8 mouse cellular contexts compared by ENCODE assay signal in genomic region chr17:34186885-34187260, GRCm38 (mm10). TPM values are rescaled to one million over a fixed set of nuclear protein-coding genes. Genes with fewer than 3 reads are reported as not detected.
DNase-seq lines count a peak whose midpoint lies in the region; ATAC-seq and TF ChIP-seq lines count a peak whose summit lies in the region.

No protein-coding gene starts in this region.

- DNase-seq in gastrocnemius, adult 2 months, result no peak
- no peak for DNase-seq in gastrocnemius, postnatal 36 days
- no peak for DNase-seq in MEL (ENCODE audit: low read depth, low spot score)
- no peak for DNase-seq in thymus, postnatal 0 days (ENCODE audit: low spot score)
- no peak for DNase-seq in cerebellum, adult 8-10 months
- DNase-seq in spleen, postnatal 4 days (ENCODE audit: low spot score in 2 of 2), result no peak

- peaks cover 10% of the 10 kb centered on the region for H3K79me2 ChIP-seq in MEL (ENCODE audit: control insufficient read depth, insufficient read depth, low read length, poor library complexity)

- peak overlapping the region; percentile 89 for H3K27ac ChIP-seq in gastrocnemius, adult 2 months
- H3K27ac ChIP-seq in MEL (ENCODE audit: control insufficient read depth, low read depth, low read length), result 0 out of 2 replicates have a peak overlapping the region, but pooled peaks have one; percentile 4
- no peak overlapping the region for H3K27ac ChIP-seq in hindbrain, embryonic 12.5 days

- TF ChIP-seq EP300 in MEL (IDR thresholded peaks at IDR 0.05; ENCODE audit: low read depth in 1 of 2, low read length in 2 of 2), result no peak

- WGBS in hindbrain, embryonic 12.5 days, result 2% methylated on average over 14 of the region's 14 CpGs

- no peaks in the 10 kb centered on the region for H3K27me3 ChIP-seq in MEL (ENCODE audit: control insufficient read depth in 1 of 2, insufficient read depth in 2 of 2, low read length in 2 of 2)
- peaks cover 84% of the 10 kb centered on the region for H3K27me3 ChIP-seq in hindbrain, embryonic 12.5 days

- TF ChIP-seq POLR2A in MEL (IDR thresholded peaks at IDR 0.05; ENCODE audit: control insufficient read depth in 1 of 2, insufficient read depth in 1 of 2, low read depth in 1 of 2, low read length in 2 of 2, poor library complexity in 1 of 2), result peak in 1 of 2 experiments; percentile 55; a peak in 1 of 4 replicates

- H3K4me3 ChIP-seq in gastrocnemius, adult 2 months, result peak overlapping the region; percentile 88
- H3K4me3 ChIP-seq in MEL (ENCODE audit: control insufficient read depth in 1 of 2, insufficient read depth in 1 of 2, low read depth in 2 of 2, low read length in 2 of 2), result peak overlapping the region; percentile 63 to 83
- peak overlapping the region; percentile 39 for H3K4me3 ChIP-seq in hindbrain, embryonic 12.5 days

- TF ChIP-seq CTCF in gastrocnemius, adult 2 months (IDR thresholded peaks at IDR 0.05), result no peak
- no peak for TF ChIP-seq CTCF in MEL (IDR thresholded peaks at IDR 0.05 in 2 of 3, conservative IDR thresholded peaks at IDR 0.05 in 1 of 3; ENCODE audit: control insufficient read depth in 1 of 3, insufficient read depth in 1 of 3, low read depth in 2 of 3, low read length in 3 of 3, poor library complexity in 1 of 3, severe bottlenecking in 1 of 3)

- peaks cover 16 to 30% of the 10 kb centered on the region in 2 experiments for H3K4me1 ChIP-seq in MEL (ENCODE audit: control insufficient read depth in 1 of 2, insufficient read depth in 2 of 2, low read length in 2 of 2)
- H3K4me1 ChIP-seq in hindbrain, embryonic 12.5 days, result peaks cover 17% of the 10 kb centered on the region

- peak overlapping the region; percentile 65 for H3K9ac ChIP-seq in MEL (ENCODE audit: control insufficient read depth, low read depth, low read length, poor library complexity, severe bottlenecking)
- peak overlapping the region; percentile 47 for H3K9ac ChIP-seq in hindbrain, embryonic 12.5 days

- peaks cover 0 to 8% of the 10 kb centered on the region in 2 experiments; a peak in 3 of 4 replicates for H3K36me3 ChIP-seq in MEL (ENCODE audit: control insufficient read depth in 1 of 2, insufficient read depth in 2 of 2, low read length in 2 of 2)
- no peaks in the 10 kb centered on the region for H3K36me3 ChIP-seq in hindbrain, embryonic 12.5 days

- TF ChIP-seq RAD21 in MEL (IDR thresholded peaks at IDR 0.05; ENCODE audit: low read depth, low read length), result no peak

- ATAC-seq in hindbrain, embryonic 12.5 days (ENCODE audit: low FRiP score), result 0 out of 2 replicates have a peak, but pooled peaks have one; percentile 29
- ATAC-seq in megakaryocyte progenitor cell, adult 5-6 weeks (replicated peaks; ENCODE audit: poor library complexity), result peak; percentile 11; the same call in 1 of the 2 replicates

- peak overlapping the region; percentile 84 for H3K4me2 ChIP-seq in hindbrain, embryonic 12.5 days (replicated peaks)

- intact Hi-C loops in gastrocnemius, adult 2 months (cut with DNase I), result no loop called here
- intact Hi-C loops in gastrocnemius, postnatal 36 days (cut with DNase I), result no loop called here

- H3K9me3 ChIP-seq in MEL (replicated peaks; ENCODE audit: insufficient read depth, low read length), result no peaks in the 10 kb centered on the region
- H3K9me3 ChIP-seq in hindbrain, embryonic 12.5 days (replicated peaks), result no peaks in the 10 kb centered on the region

TF ChIP-seq in MEL, 35 proteins besides CTCF, POLR2A, EP300 and RAD21:
- no peak for TF ChIP-seq HCFC1 (IDR thresholded peaks at IDR 0.05; ENCODE audit: low read depth, low read length)
- TF ChIP-seq GATA1 (IDR thresholded peaks at IDR 0.05; ENCODE audit: low read depth, low read length), result no peak
- no peak for TF ChIP-seq ELF1 (IDR thresholded peaks at IDR 0.05; ENCODE audit: low read depth, low read length)
- no peak for TF ChIP-seq MAX (IDR thresholded peaks at IDR 0.05; ENCODE audit: low read length)
- TF ChIP-seq USF1 (IDR thresholded peaks at IDR 0.05; ENCODE audit: low read depth, low read length), result no peak
- TF ChIP-seq MYC (IDR thresholded peaks at IDR 0.05; ENCODE audit: low read depth, low read length), result no peak
- no peak for TF ChIP-seq NELFE (IDR thresholded peaks at IDR 0.05; ENCODE audit: low read depth, low read length)
- TF ChIP-seq TAL1 (IDR thresholded peaks at IDR 0.05; ENCODE audit: low read length), result no peak
- TF ChIP-seq MAFK (IDR thresholded peaks at IDR 0.05; ENCODE audit: borderline replicate concordance, low read depth, low read length), result no peak
- no peak for TF ChIP-seq MAZ (IDR thresholded peaks at IDR 0.05; ENCODE audit: low read depth, low read length)
- no peak for TF ChIP-seq CHD2 (IDR thresholded peaks at IDR 0.05; ENCODE audit: low read length)
- TF ChIP-seq ZC3H11A (IDR thresholded peaks at IDR 0.05; ENCODE audit: low read depth, low read length), result no peak

RNA-seq across cellular contexts. Expression of gene Tap1, which starts 0.5 kb away (rescaled TPM):
- 1 to 10 TPM in 1 of 2 experiments, under 1 TPM in 1; 0.74 to 1.5 TPM for total RNA-seq in gastrocnemius, adult 2 months (2021)
- 1 to 10 TPM; 1.6 to 1.8 TPM for total RNA-seq in gastrocnemius, postnatal 36 days (2021)
- 24.6 and 30.7 TPM in 2 replicates for total RNA-seq in MEL (2012; rRNA removed)
- polyA plus RNA-seq in MEL (2012; ENCODE audit: insufficient read depth in 1 of 2, insufficient read length in 2 of 2, low read depth in 1 of 2, low replicate concordance in 2 of 2, missing spikeins in 1 of 2), result 10 to 100 TPM in 1 of 2 experiments, not detected in 1; 46.6 TPM
- 1.8 and 2.2 TPM in 2 replicates for polyA plus RNA-seq in hindbrain, embryonic 12.5 days (2016; fragmentation: Nextera tagmentation; extraction: Ambion mirVana)
- total RNA-seq in megakaryocyte progenitor cell, adult 5-6 weeks (2015), result 27.6 and 30.5 TPM in 2 replicates
- 62.5 and 82.8 TPM in 2 replicates for total RNA-seq in megakaryocyte progenitor cell, adult 5-6 weeks (2017)
- 81.6 and 87.3 TPM in 2 replicates for polyA plus RNA-seq in thymus, postnatal 0 days (2015; fragmentation: Nextera tagmentation; extraction: Ambion mirVana)

RNA-seq across cellular contexts. Expression of gene Psmb9, which starts 0.7 kb away (rescaled TPM):
- 1 to 10 TPM; 1.4 to 1.7 TPM for total RNA-seq in gastrocnemius, adult 2 months (2021)
- 1 to 10 TPM; 1.0 to 1.9 TPM for total RNA-seq in gastrocnemius, postnatal 36 days (2021)
- total RNA-seq in MEL (2012; rRNA removed), result 23.3 and 24.9 TPM in 2 replicates
- 10 to 100 TPM in 1 of 2 experiments, not detected in 1; 14.7 TPM for polyA plus RNA-seq in MEL (2012; ENCODE audit: insufficient read depth in 1 of 2, insufficient read length in 2 of 2, low read depth in 1 of 2, low replicate concordance in 2 of 2, missing spikeins in 1 of 2)
- polyA plus RNA-seq in hindbrain, embryonic 12.5 days (2016; fragmentation: Nextera tagmentation; extraction: Ambion mirVana), result 1.0 TPM in 2 replicates
- 112 and 120 TPM in 2 replicates for total RNA-seq in megakaryocyte progenitor cell, adult 5-6 weeks (2015)
- 122 and 126 TPM in 2 replicates for total RNA-seq in megakaryocyte progenitor cell, adult 5-6 weeks (2017)
- polyA plus RNA-seq in thymus, postnatal 0 days (2015; fragmentation: Nextera tagmentation; extraction: Ambion mirVana), result 251 and 261 TPM in 2 replicates

RNA-seq across cellular contexts. Expression of gene Psmb8, which starts 10.6 kb away (rescaled TPM):
- 1 to 10 TPM; 2.2 to 3.4 TPM for total RNA-seq in gastrocnemius, adult 2 months (2021)
- 1 to 10 TPM; 3.1 to 3.5 TPM for total RNA-seq in gastrocnemius, postnatal 36 days (2021)
- 129 and 144 TPM in 2 replicates for total RNA-seq in MEL (2012; rRNA removed)
- polyA plus RNA-seq in MEL (2012; ENCODE audit: insufficient read depth in 1 of 2, insufficient read length in 2 of 2, low read depth in 1 of 2, low replicate concordance in 2 of 2, missing spikeins in 1 of 2), result 100 to 1,000 TPM in 1 of 2 experiments, not detected in 1; 133 TPM
- 1.8 and 2.9 TPM in 2 replicates for polyA plus RNA-seq in hindbrain, embryonic 12.5 days (2016; fragmentation: Nextera tagmentation; extraction: Ambion mirVana)
- total RNA-seq in megakaryocyte progenitor cell, adult 5-6 weeks (2015), result 289 and 290 TPM in 2 replicates
- total RNA-seq in megakaryocyte progenitor cell, adult 5-6 weeks (2017), result 461 and 471 TPM in 2 replicates
- 875 and 899 TPM in 2 replicates for polyA plus RNA-seq in thymus, postnatal 0 days (2015; fragmentation: Nextera tagmentation; extraction: Ambion mirVana)

RNA-seq across cellular contexts. Expression of gene Tap2, which starts 16.5 kb away (rescaled TPM):
- total RNA-seq in gastrocnemius, adult 2 months (2021), result 1 to 10 TPM; 4.9 to 7.5 TPM
- 1 to 10 TPM; 4.9 to 6.1 TPM for total RNA-seq in gastrocnemius, postnatal 36 days (2021)
- 40.3 and 48.5 TPM in 2 replicates for total RNA-seq in MEL (2012; rRNA removed)
- polyA plus RNA-seq in MEL (2012; ENCODE audit: insufficient read depth in 1 of 2, insufficient read length in 2 of 2, low read depth in 1 of 2, low replicate concordance in 2 of 2, missing spikeins in 1 of 2), result 10 to 100 TPM in 1 of 2 experiments, not detected in 1; 63.0 TPM
- 1.3 and 1.4 TPM in 2 replicates for polyA plus RNA-seq in hindbrain, embryonic 12.5 days (2016; fragmentation: Nextera tagmentation; extraction: Ambion mirVana)
- 8.5 and 17.1 TPM in 2 replicates for total RNA-seq in megakaryocyte progenitor cell, adult 5-6 weeks (2015)
- total RNA-seq in megakaryocyte progenitor cell, adult 5-6 weeks (2017), result 54.6 and 67.9 TPM in 2 replicates
- 140 and 153 TPM in 2 replicates for polyA plus RNA-seq in thymus, postnatal 0 days (2015; fragmentation: Nextera tagmentation; extraction: Ambion mirVana)

RNA-seq across cellular contexts. Expression of gene H2-DMb1, which starts 34.0 kb away (rescaled TPM):
- total RNA-seq in gastrocnemius, adult 2 months (2021), result under 1 TPM; 0.38 to 0.61 TPM
- 1 to 10 TPM in 1 of 2 experiments, under 1 TPM in 1; 0.71 to 1.2 TPM for total RNA-seq in gastrocnemius, postnatal 36 days (2021)
- total RNA-seq in MEL (2012; rRNA removed), result not detected in 2 replicates
- under 1 TPM in 1 of 2 experiments, not detected in 1; 0.67 TPM for polyA plus RNA-seq in MEL (2012; ENCODE audit: insufficient read depth in 1 of 2, insufficient read length in 2 of 2, low read depth in 1 of 2, low replicate concordance in 2 of 2, missing spikeins in 1 of 2)
- 1.4 and 2.1 TPM in 2 replicates for polyA plus RNA-seq in hindbrain, embryonic 12.5 days (2016; fragmentation: Nextera tagmentation; extraction: Ambion mirVana)
- total RNA-seq in megakaryocyte progenitor cell, adult 5-6 weeks (2015), result 36.2 and 39.4 TPM in 2 replicates
- 47.0 and 60.3 TPM in 2 replicates for total RNA-seq in megakaryocyte progenitor cell, adult 5-6 weeks (2017)
- polyA plus RNA-seq in thymus, postnatal 0 days (2015; fragmentation: Nextera tagmentation; extraction: Ambion mirVana), result 39.8 and 42.2 TPM in 2 replicates

Comparison
In these comparisons a context has a peak if more than half of its experiments do, and no peak if none do; other contexts are left out.
1. RNA of gene Psmb8, which starts 10.6 kb away (total RNA-seq): 289 to 471 TPM in megakaryocyte progenitor cell, adult 5-6 weeks and 129 to 144 TPM in MEL; 3.1 to 3.5 TPM in gastrocnemius, postnatal 36 days and 2.2 to 3.4 TPM in gastrocnemius, adult 2 months; every median in the first group is over 10 times any median in the second.
2. Peak in every context shown above with its lines, with median percentiles within 50 percentile points of each other: H3K4me3 ChIP-seq.